Mouse (Mus musculus) hindbrain, embryonic 11.5 days (tissue): ENCODE data around the gene Lyst. TPM values are rescaled to one million over a fixed set of nuclear protein-coding genes. Genes with fewer than 3 reads are reported as not detected.

Source experiments
- ATAC-seq: fragments of 200-750 bp; cut with Nextera tagmentation; 2 replicates; pipeline ENCODE4 v1.8.0; 2017; ENCODE audit warnings: mild to moderate bottlenecking, moderate TSS enrichment, moderate library complexity; ENCODE audit not compliant: low FRiP score
- DNase-seq: peaks from one replicate; pipeline ENCODE4 v3.0.0-alpha.2; 2015; ENCODE audit warnings: low spot score
- H3K27ac ChIP-seq: fragments of 300-500 bp; sonication (generic); 2 replicates; pipeline ENCODE4 v1.5.1; 2014; ENCODE audit warnings: mild to moderate bottlenecking, low read depth, low read length
- H3K27me3 ChIP-seq: fragments of 300-500 bp; sonication (generic); 2 replicates; pipeline ENCODE4 v1.6.1; 2014; ENCODE audit warnings: mild to moderate bottlenecking, low read length, moderate library complexity, mixed read lengths; ENCODE audit not compliant: control insufficient read depth, insufficient read depth
- H3K36me3 ChIP-seq: fragments of 300-500 bp; sonication (generic); 2 replicates; pipeline ENCODE4 v1.6.1; 2014; ENCODE audit warnings: mild to moderate bottlenecking, low read length, moderate library complexity, mixed read lengths; ENCODE audit not compliant: control insufficient read depth, insufficient read depth
- H3K4me1 ChIP-seq: fragments of 300-500 bp; sonication (generic); replicated peaks from 2 replicates; pipeline ENCODE4 v1.6.1; 2014; ENCODE audit warnings: low read length, mixed read lengths; ENCODE audit not compliant: control insufficient read depth, insufficient read depth
- H3K4me2 ChIP-seq: fragments of 300-500 bp; sonication (generic); replicated peaks from 2 replicates; pipeline ENCODE4 v1.6.1; 2014; ENCODE audit warnings: mild to moderate bottlenecking, low read depth, low read length
- H3K4me3 ChIP-seq: fragments of 300-500 bp; sonication (generic); 2 replicates; pipeline ENCODE4 v1.5.1; 2014; ENCODE audit warnings: low read depth, low read length
- H3K9ac ChIP-seq: fragments of 300-500 bp; sonication (generic); 2 replicates; pipeline ENCODE4 v1.6.1; 2014; ENCODE audit warnings: low read depth, low read length
- H3K9me3 ChIP-seq: fragments of 300-500 bp; sonication (generic); 2 replicates; pipeline ENCODE4 v1.6.1; 2016; ENCODE audit warnings: low read length; ENCODE audit not compliant: control insufficient read depth
- WGBS: fragments of 180-500 bp; shearing (Covaris S2); extraction: QIAGEN DNeasy Blood & Tissue Kit; methylation state at CpG from one replicate; pipeline ENCODE4 v1.1.7; 2014; 5-methylcytosine and 5-hydroxymethylcytosine counted together
- polyA plus RNA-seq: library from polyadenylated mRNA; unstranded; fragments of >200 nt; fragmentation: Nextera tagmentation; extraction: Ambion mirVana; gene quantifications from 2 replicates; pipeline ENCODE4 v1.2.1, GENCODE M21; 2014

Gene Lyst
- polyA plus RNA-seq, 1 experiment from 2014 or later, result 4.7 TPM

GRCm38 (mm10) chr13:13808337-13809132 is 218.3 kb downstream of the Lyst start:
- Histone ChIP-seq H3K4me3 (no peak overlapping the region), H3K36me3 (no peaks in the 10 kb centered on the region), H3K27me3 (no peaks in the 10 kb centered on the region), H3K4me1 (no peaks in the 10 kb centered on the region), H3K27ac (no peak overlapping the region), H3K4me2 (no peak overlapping the region), H3K9ac (no peak overlapping the region), H3K9me3 (no peaks in the 10 kb centered on the region)
- ATAC-seq (0 out of 2 replicates have a peak, but pooled peaks have one; percentile 23), DNase-seq (no peak)
- 40% methylated on average over 11 of the region's 11 CpGs for WGBS

DNA sequence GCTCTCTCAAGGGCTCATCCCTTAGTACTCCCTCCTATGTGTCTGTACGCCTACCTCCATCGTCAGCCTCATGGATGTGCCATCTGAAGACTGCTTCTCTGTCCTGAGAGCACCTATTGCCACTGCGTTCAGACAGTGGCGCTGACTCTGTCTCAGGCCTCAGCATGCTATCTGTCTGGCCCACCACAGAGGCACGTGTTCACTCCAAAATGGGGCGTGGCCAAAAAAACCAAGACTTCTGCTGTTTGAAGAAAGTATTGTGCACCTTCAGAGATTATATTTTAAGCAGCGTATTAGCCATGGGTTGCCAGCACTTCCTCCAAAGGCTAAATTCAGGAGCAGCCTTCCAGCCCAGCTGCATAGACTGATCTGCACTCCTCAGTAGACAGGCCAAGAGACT is 220.7 kb downstream of the Lyst start:
- Histone ChIP-seq H3K9me3 (no peaks in the 10 kb centered on the region), H3K9ac (no peak overlapping the region), H3K4me3 (no peak overlapping the region), H3K4me1 (no peaks in the 10 kb centered on the region), H3K27me3 (no peaks in the 10 kb centered on the region), H3K4me2 (no peak overlapping the region), H3K27ac (no peak overlapping the region), H3K36me3 (no peaks in the 10 kb centered on the region)
- 83% methylated on average over 7 of the region's 7 CpGs for WGBS
- ATAC-seq (no peak), DNase-seq (no peak)

GRCm38 (mm10) chr13:13818696-13819095 is 228.5 kb downstream of the Lyst start:
- WGBS, result 87% methylated on average over 3 of the region's 3 CpGs
- H3K27me3 ChIP-seq, result no peaks in the 10 kb centered on the region
- no peaks in the 10 kb centered on the region for H3K4me1 ChIP-seq
- no peak overlapping the region for H3K4me2 ChIP-seq
- H3K9ac ChIP-seq, result no peak overlapping the region
- no peak overlapping the region for H3K4me3 ChIP-seq
- no peaks in the 10 kb centered on the region for H3K36me3 ChIP-seq
- DNase-seq (no peak), ATAC-seq (no peak)
- H3K27ac ChIP-seq, result no peak overlapping the region
- H3K9me3 ChIP-seq, result no peaks in the 10 kb centered on the region

GRCm38 (mm10) chr13:13820234-13821123 is 230.3 kb downstream of the Lyst start:
- Histone ChIP-seq H3K4me1 (no peaks in the 10 kb centered on the region), H3K36me3 (no peaks in the 10 kb centered on the region), H3K9ac (no peak overlapping the region), H3K9me3 (no peaks in the 10 kb centered on the region), H3K4me3 (no peak overlapping the region), H3K27me3 (no peaks in the 10 kb centered on the region), H3K4me2 (no peak overlapping the region), H3K27ac (no peak overlapping the region)
- no peak for ATAC-seq
- no peak for DNase-seq
- 86% methylated on average over 7 of the region's 7 CpGs for WGBS

- H3K36me3 ChIP-seq, result no peaks in the 10 kb centered on the region
Observed at GRCm38 (mm10) chr13:13824946-13825345, 234.7 kb downstream of the Lyst start.

GRCm38 (mm10) chr13:13826533-13826932 is 236.3 kb downstream of the Lyst start:
- Histone ChIP-seq H3K4me2 (no peak overlapping the region), H3K4me3 (no peak overlapping the region), H3K9me3 (no peaks in the 10 kb centered on the region), H3K36me3 (no peaks in the 10 kb centered on the region), H3K27me3 (no peaks in the 10 kb centered on the region), H3K27ac (no peak overlapping the region), H3K9ac (no peak overlapping the region), H3K4me1 (no peaks in the 10 kb centered on the region)
- DNase-seq, result no peak
- ATAC-seq, result no peak
- WGBS, result 90% methylated on average over 6 of the region's 6 CpGs

More at GRCm38 (mm10) chr13:13824946-13825345, 234.7 kb downstream of the Lyst start:
- Histone ChIP-seq H3K27me3 (no peaks in the 10 kb centered on the region), H3K4me1 (no peaks in the 10 kb centered on the region), H3K9me3 (no peaks in the 10 kb centered on the region), H3K9ac (no peak overlapping the region), H3K27ac (no peak overlapping the region), H3K4me3 (no peak overlapping the region), H3K4me2 (no peak overlapping the region)
- DNase-seq (no peak), ATAC-seq (no peak)
- 93% methylated on average over 7 of the region's 7 CpGs for WGBS

- DNase-seq (no peak), ATAC-seq (no peak)
- no peaks in the 10 kb centered on the region for H3K9me3 ChIP-seq
- no peak overlapping the region for H3K9ac ChIP-seq
- no peak overlapping the region for H3K4me2 ChIP-seq
- H3K27me3 ChIP-seq, result no peaks in the 10 kb centered on the region
- no peak overlapping the region for H3K27ac ChIP-seq
- no peak overlapping the region for H3K4me3 ChIP-seq
- no peaks in the 10 kb centered on the region for H3K4me1 ChIP-seq
- 33% methylated on average over 1 of the region's 1 CpGs for WGBS
- no peaks in the 10 kb centered on the region for H3K36me3 ChIP-seq
Observed at GRCm38 (mm10) chr13:13828125-13828524, 237.9 kb downstream of the Lyst start.
